Mouse (Mus musculus) CD4-positive naive resting alpha-beta T cell, adult 76 days (primary cell): Measurements from ENCODE around the gene Gm9747. TPM values are rescaled to one million over a fixed set of nuclear protein-coding genes. Genes with fewer than 3 reads are reported as not detected.

Experiments used
- total RNA-seq: library from RNA; stranded (reverse); gene quantifications from one replicate; pipeline ENCODE4 v1.2.4, GENCODE M21; 2023

Gene Gm9747
- not detected for total RNA-seq

GRCm38 (mm10) chr1:82232812-82233211 lies at the start of gene Gm9747:
TSS of gene Gm9747 (plus strand) at chr1:82233112.

Other genes starting within 250 kb of the Gm9747 start
- 0.12 TPM for gene Irs1, start 58.3 kb downstream of the Gm9747 start, total RNA-seq
- 19.5 TPM for gene Rhbdd1, start 83.3 kb downstream of the Gm9747 start, total RNA-seq